Mouse (Mus musculus) kidney, postnatal 0 days (tissue): ENCODE data around the gene Adamts18. TPM values are rescaled to one million over a fixed set of nuclear protein-coding genes. Genes with fewer than 3 reads are reported as not detected.

Experiments used
- ATAC-seq: fragments of 200-750 bp; cut with Nextera tagmentation; replicated peaks from 2 replicates; pipeline ENCODE4 v1.8.0; 2017; ENCODE audit warnings: low read depth, moderate number of reproducible peaks, moderate TSS enrichment, moderate library complexity; ENCODE audit not compliant: low FRiP score
- DNase-seq: peaks from one replicate; pipeline ENCODE4 v3.0.0-alpha.2; 2016; ENCODE audit warnings: low spot score
- H3K27ac ChIP-seq: fragments of 300-500 bp; sonication (generic); 2 replicates; pipeline ENCODE4 v1.5.1; 2014; ENCODE audit warnings: mild to moderate bottlenecking
- H3K27me3 ChIP-seq: fragments of 300-500 bp; sonication (generic); 2 replicates; pipeline ENCODE4 v1.6.1; 2014; ENCODE audit warnings: low read length, mixed read lengths; ENCODE audit not compliant: insufficient read depth
- H3K36me3 ChIP-seq: fragments of 300-500 bp; sonication (generic); 2 replicates; pipeline ENCODE4 v1.6.1; 2014; ENCODE audit warnings: low read length, mixed read lengths; ENCODE audit not compliant: insufficient read depth
- H3K4me1 ChIP-seq: fragments of 300-500 bp; sonication (generic); replicated peaks from 2 replicates; pipeline ENCODE4 v1.6.1; 2014; ENCODE audit warnings: antibody characterized with exemption, low read length, mixed read lengths; ENCODE audit not compliant: insufficient read depth
- H3K4me2 ChIP-seq: fragments of 300-500 bp; sonication (generic); 2 replicates; pipeline ENCODE4 v1.6.1; 2014; ENCODE audit warnings: mild to moderate bottlenecking, low read length, moderate library complexity, mixed read lengths
- H3K4me3 ChIP-seq: fragments of 300-500 bp; sonication (generic); replicated peaks from 2 replicates; pipeline ENCODE4 v1.5.1; 2014; ENCODE audit warnings: low read depth, low read length
- H3K9ac ChIP-seq: fragments of 300-500 bp; sonication (generic); 2 replicates; pipeline ENCODE4 v1.6.1; 2014; ENCODE audit warnings: low read depth, low read length
- H3K9me3 ChIP-seq: fragments of 300-500 bp; sonication (generic); replicated peaks from 2 replicates; pipeline ENCODE4 v1.6.1; 2016; ENCODE audit warnings: low read length, inconsistent platforms, mixed read lengths
- CTCF ChIP-seq: IDR thresholded peaks from 2 replicates; pipeline ENCODE4 v1.5.1; 2016; ENCODE audit warnings: antibody characterized with exemption, low read depth, mild to moderate bottlenecking, moderate library complexity
- WGBS: fragments of 180-500 bp; shearing (Covaris S2); extraction: QIAGEN DNeasy Blood & Tissue Kit; methylation state at CpG from one replicate; pipeline ENCODE4 v1.1.7; 2014; 5-methylcytosine and 5-hydroxymethylcytosine counted together
- polyA plus RNA-seq: library from polyadenylated mRNA; unstranded; fragments of >200 nt; fragmentation: Nextera tagmentation; extraction: Ambion mirVana; gene quantifications from 2 replicates; pipeline ENCODE4 v1.2.1, GENCODE M21; 2015

Adamts18 gene
- polyA plus RNA-seq, 1 experiment from 2014 or later = 1.6 TPM

- TF ChIP-seq CTCF = no peak
- Histone ChIP-seq H3K27ac (no peak overlapping the region), H3K36me3 (no peaks in the 10 kb centered on the region), H3K9ac (no peak overlapping the region), H3K4me2 (no peak overlapping the region), H3K27me3 (no peaks in the 10 kb centered on the region), H3K4me1 (no peaks in the 10 kb centered on the region), H3K4me3 (no peak overlapping the region), H3K9me3 (no peaks in the 10 kb centered on the region)
- WGBS = 76% methylated on average over 7 of the region's 7 CpGs
- DNase-seq = no peak
- no peak for ATAC-seq
Observed at GRCm38 (mm10) chr8:113704968-113705367, 143.6 kb downstream of the Adamts18 start.

DNA sequence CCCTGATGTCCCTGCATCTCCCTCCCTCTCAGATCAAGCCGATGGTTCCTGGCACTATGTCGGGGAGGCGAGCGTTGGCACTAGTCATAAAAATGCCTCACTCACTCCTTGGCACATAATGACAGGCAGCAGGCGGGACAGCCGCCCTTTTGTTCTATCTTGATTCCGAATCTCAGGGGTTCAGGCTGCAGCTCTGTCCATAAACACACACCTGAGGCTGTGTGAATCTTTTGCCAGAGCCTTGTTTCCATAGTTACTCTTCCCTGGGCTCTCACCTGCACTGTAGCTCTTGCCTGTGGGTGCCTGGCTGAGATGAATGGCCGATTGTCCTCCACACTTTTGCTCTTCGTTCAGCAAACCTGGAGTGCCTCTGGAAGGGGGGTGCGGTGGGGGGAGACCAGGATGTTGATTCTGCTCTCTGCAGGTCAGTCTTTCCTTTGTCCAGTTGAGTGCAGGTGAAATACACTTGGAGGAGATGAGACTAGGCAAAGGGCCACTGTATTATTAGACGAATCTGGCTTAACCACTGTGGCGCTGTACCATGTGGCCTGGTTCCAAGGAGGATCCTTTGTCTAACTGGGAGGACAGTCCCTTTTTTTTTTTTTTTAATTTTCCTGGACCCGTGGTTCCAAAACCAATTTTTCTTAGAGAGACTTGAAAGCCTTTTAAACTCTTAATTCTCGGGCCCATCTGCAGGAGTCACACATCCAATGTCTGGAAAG is 156.8 kb downstream of the Adamts18 start:
- 48% methylated on average over 14 of the region's 14 CpGs for WGBS
- H3K36me3 ChIP-seq = no peaks in the 10 kb centered on the region
- no peaks in the 10 kb centered on the region for H3K9me3 ChIP-seq
- H3K4me1 ChIP-seq = 0 out of 2 replicates have a peak, but pooled peaks cover 3% of the 10 kb centered on the region
- no peak overlapping the region for H3K27ac ChIP-seq
- DNase-seq = no peak
- H3K9ac ChIP-seq = no peak overlapping the region
- ATAC-seq = no peak
- no peak overlapping the region for H3K4me3 ChIP-seq
- H3K4me2 ChIP-seq = no peak overlapping the region
- H3K27me3 ChIP-seq = no peaks in the 10 kb centered on the region
- no peak for TF ChIP-seq CTCF

DNA sequence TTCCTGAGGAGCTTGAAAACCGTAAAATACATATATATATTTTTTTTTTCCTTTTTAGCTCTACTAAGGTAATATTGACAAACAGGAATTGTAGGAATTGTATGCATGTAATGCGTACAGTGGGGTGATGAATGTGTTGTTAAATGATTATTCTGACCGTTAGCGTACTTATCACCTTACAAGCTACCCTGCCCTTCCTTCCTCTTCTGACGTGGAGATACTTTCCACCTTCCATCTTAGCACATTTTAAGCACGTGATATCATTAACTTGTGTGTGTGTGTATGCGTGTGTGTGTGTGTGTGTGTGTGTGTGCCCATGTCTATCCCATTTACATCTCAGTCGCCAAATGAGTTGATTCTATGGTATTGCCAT is 160.0 kb downstream of the Adamts18 start:
- Histone ChIP-seq H3K9me3 (no peaks in the 10 kb centered on the region), H3K27ac (no peak overlapping the region), H3K4me1 (0 out of 2 replicates have a peak, but pooled peaks cover 3% of the 10 kb centered on the region), H3K4me3 (no peak overlapping the region), H3K27me3 (no peaks in the 10 kb centered on the region), H3K9ac (no peak overlapping the region), H3K36me3 (no peaks in the 10 kb centered on the region), H3K4me2 (no peak overlapping the region)
- 71% methylated on average over 8 of the region's 8 CpGs for WGBS
- DNase-seq (no peak), ATAC-seq (no peak)
- no peak for TF ChIP-seq CTCF

DNA sequence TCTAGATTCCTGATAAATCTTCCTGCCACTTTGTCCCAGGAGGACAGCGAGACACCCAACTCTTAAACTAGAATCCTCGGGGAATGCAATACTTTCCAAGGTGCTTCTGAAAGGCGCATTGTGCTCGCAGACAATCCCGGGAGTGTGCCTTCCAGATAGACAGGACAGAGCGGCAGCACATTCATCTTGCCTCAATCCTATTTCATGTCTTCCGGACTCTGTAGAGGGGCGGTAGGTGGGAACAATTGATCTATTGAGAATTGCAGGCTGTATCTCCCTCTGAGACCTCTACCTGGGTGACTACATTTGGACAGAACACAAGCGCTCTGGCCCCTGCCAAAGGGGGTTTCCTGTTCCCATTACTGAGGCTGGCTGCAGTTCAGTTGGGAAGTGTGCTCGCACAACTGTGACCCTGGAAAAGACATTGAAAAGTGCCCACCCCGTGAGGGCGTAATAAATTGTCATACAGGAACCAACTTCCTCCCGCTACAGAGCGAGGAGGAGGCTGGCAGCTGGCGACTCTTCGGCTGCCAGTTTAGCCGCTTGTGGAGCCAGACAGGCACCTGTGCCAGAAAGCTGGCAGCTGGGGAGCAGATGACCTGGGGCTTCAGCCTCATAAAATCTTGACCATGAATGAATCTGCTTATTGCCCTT is 160.5 kb downstream of the Adamts18 start:
- no peaks in the 10 kb centered on the region for H3K27me3 ChIP-seq
- peak; percentile 21 for DNase-seq
- ATAC-seq = no peak
- H3K9ac ChIP-seq = no peak overlapping the region
- no peaks in the 10 kb centered on the region for H3K36me3 ChIP-seq
- no peak for TF ChIP-seq CTCF
- peak overlapping the region; percentile 25; the same call in 1 of the 2 replicates for H3K4me2 ChIP-seq
- H3K27ac ChIP-seq = no peak overlapping the region
- 0 out of 2 replicates have a peak, but pooled peaks cover 3% of the 10 kb centered on the region for H3K4me1 ChIP-seq
- H3K4me3 ChIP-seq = no peak overlapping the region
- 46% methylated on average over 17 of the region's 17 CpGs for WGBS
- H3K9me3 ChIP-seq = no peaks in the 10 kb centered on the region

GRCm38 (mm10) chr8:113679361-113679760 is 169.2 kb downstream of the Adamts18 start:
- H3K4me1 ChIP-seq = no peaks in the 10 kb centered on the region
- WGBS = 52% methylated on average over 3 of the region's 3 CpGs
- H3K4me3 ChIP-seq = no peak overlapping the region
- no peaks in the 10 kb centered on the region for H3K9me3 ChIP-seq
- no peaks in the 10 kb centered on the region for H3K36me3 ChIP-seq
- H3K27me3 ChIP-seq = no peaks in the 10 kb centered on the region
- no peak for ATAC-seq
- no peak for DNase-seq
- H3K27ac ChIP-seq = no peak overlapping the region
- no peak overlapping the region for H3K9ac ChIP-seq
- no peak for TF ChIP-seq CTCF
- H3K4me2 ChIP-seq = no peak overlapping the region

DNA sequence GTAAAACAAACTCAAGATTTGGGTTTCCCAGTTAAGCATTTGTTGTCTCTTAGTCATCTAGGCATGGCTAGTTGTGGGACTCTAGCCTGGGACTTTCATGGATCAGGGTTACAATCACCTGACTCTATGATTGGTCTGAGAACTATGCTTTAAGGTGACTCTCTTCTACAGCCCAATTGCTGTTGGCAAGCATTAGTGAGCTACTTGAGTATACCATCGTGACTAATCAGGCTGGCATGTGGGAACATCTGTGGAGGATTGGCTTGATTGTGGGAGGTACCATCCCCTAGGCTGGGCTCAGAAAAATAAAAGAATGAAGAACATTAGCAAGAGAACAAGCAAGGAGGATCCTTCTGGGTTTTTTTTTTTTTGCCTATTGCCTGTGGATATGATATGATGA is 171.7 kb downstream of the Adamts18 start:
- H3K27me3 ChIP-seq = no peaks in the 10 kb centered on the region
- no peak for DNase-seq
- no peaks in the 10 kb centered on the region for H3K9me3 ChIP-seq
- H3K4me2 ChIP-seq = no peak overlapping the region
- no peak overlapping the region for H3K27ac ChIP-seq
- no peak for TF ChIP-seq CTCF
- ATAC-seq = no peak
- WGBS = 82% methylated on average over 1 of the region's 1 CpGs
- no peaks in the 10 kb centered on the region for H3K36me3 ChIP-seq
- no peak overlapping the region for H3K4me3 ChIP-seq
- H3K9ac ChIP-seq = no peak overlapping the region
- H3K4me1 ChIP-seq = no peaks in the 10 kb centered on the region
